Mouse (Mus musculus) ES-Bruce4 (cell line): ENCODE results near the gene Mpdz.

Experiments
- CTCF ChIP-seq: IDR thresholded peaks from one replicate; pipeline ENCODE4 v1.8.1; 2011; ENCODE audit warnings: low read depth, low read length
- EP300 ChIP-seq: IDR thresholded peaks from 2 replicates; pipeline ENCODE4 v1.6.1; 2011; ENCODE audit warnings: low read depth, low read length; ENCODE audit not compliant: insufficient read depth
- POLR2A ChIP-seq: IDR thresholded peaks from one replicate; pipeline ENCODE4 v1.8.1; 2011; ENCODE audit warnings: low read length; ENCODE audit not compliant: insufficient read depth

- TF ChIP-seq POLR2A (no peak), CTCF (no peak), EP300 (no peak)
Measured at GRCm38 (mm10) chr4:81293309-81293708, 149.3 kb downstream of the Mpdz start.
